Mouse (Mus musculus): Measurements from ENCODE around the gene Pax6. TPM values are rescaled to one million over a fixed set of nuclear protein-coding genes. Genes with fewer than 3 reads are reported as not detected.

Pax6 gene
- polyA plus RNA-seq, 1 experiment from 2014 or later, result 0.38 TPM

GRCm38 (mm10) chr2:105682011-105682501 is 13.4 kb downstream of the Pax6 start:
- H3K9me3 ChIP-seq (replicated peaks; ENCODE audit: low read length), result no peaks in the 10 kb centered on the region
- DNase-seq (ENCODE audit: low spot score), result no peak

GRCm38 (mm10) chr2:105682634-105683351 is 14.1 kb downstream of the Pax6 start:
- no peaks in the 10 kb centered on the region for H3K36me3 ChIP-seq (ENCODE audit: insufficient read depth, low read length)
- H3K4me3 ChIP-seq (replicated peaks; ENCODE audit: low read depth, low read length), result no peak overlapping the region
- DNase-seq (ENCODE audit: low spot score) (no peak), ATAC-seq (replicated peaks; ENCODE audit: low FRiP score, low read depth) (no peak)
- WGBS, result 2% methylated on average over 21 of the region's 21 CpGs
- peaks cover 94% of the 10 kb centered on the region for H3K27me3 ChIP-seq (ENCODE audit: insufficient read depth, low read length)
- no peak overlapping the region for H3K4me2 ChIP-seq (ENCODE audit: low read length)
- TF ChIP-seq CTCF (IDR thresholded peaks at IDR 0.05; ENCODE audit: low read depth), result no peak
- no peak overlapping the region for H3K27ac ChIP-seq
- no peak overlapping the region for H3K9ac ChIP-seq (ENCODE audit: low read depth, low read length)
- H3K4me1 ChIP-seq (replicated peaks; ENCODE audit: insufficient read depth, low read length), result no peaks in the 10 kb centered on the region
- no peaks in the 10 kb centered on the region for H3K9me3 ChIP-seq (replicated peaks; ENCODE audit: low read length)

More at GRCm38 (mm10) chr2:105682011-105682501, 13.4 kb downstream of the Pax6 start:
- no peak overlapping the region for H3K9ac ChIP-seq (ENCODE audit: low read depth, low read length)
- peaks cover 94% of the 10 kb centered on the region for H3K27me3 ChIP-seq (ENCODE audit: insufficient read depth, low read length)
- no peak overlapping the region for H3K4me3 ChIP-seq (replicated peaks; ENCODE audit: low read depth, low read length)
- no peaks in the 10 kb centered on the region for H3K4me1 ChIP-seq (replicated peaks; ENCODE audit: insufficient read depth, low read length)
- no peak overlapping the region for H3K4me2 ChIP-seq (ENCODE audit: low read length)
- WGBS, result 1% methylated on average over 23 of the region's 23 CpGs
- H3K36me3 ChIP-seq (ENCODE audit: insufficient read depth, low read length), result no peaks in the 10 kb centered on the region
- no peak for ATAC-seq (replicated peaks; ENCODE audit: low FRiP score, low read depth)
- no peak for TF ChIP-seq CTCF (IDR thresholded peaks at IDR 0.05; ENCODE audit: low read depth)
- H3K27ac ChIP-seq, result no peak overlapping the region

GRCm38 (mm10) chr2:105683771-105684410 is 15.2 kb downstream of the Pax6 start:
- no peak for TF ChIP-seq CTCF (IDR thresholded peaks at IDR 0.05; ENCODE audit: low read depth)
- Histone ChIP-seq H3K4me2 (ENCODE audit: low read length) (no peak overlapping the region), H3K36me3 (ENCODE audit: insufficient read depth, low read length) (no peaks in the 10 kb centered on the region), H3K27ac (no peak overlapping the region), H3K27me3 (ENCODE audit: insufficient read depth, low read length) (peaks cover 94% of the 10 kb centered on the region), H3K4me3 (replicated peaks; ENCODE audit: low read depth, low read length) (no peak overlapping the region), H3K9me3 (replicated peaks; ENCODE audit: low read length) (no peaks in the 10 kb centered on the region), H3K9ac (ENCODE audit: low read depth, low read length) (no peak overlapping the region), H3K4me1 (replicated peaks; ENCODE audit: insufficient read depth, low read length) (no peaks in the 10 kb centered on the region)
- DNase-seq (ENCODE audit: low spot score) (no peak), ATAC-seq (replicated peaks; ENCODE audit: low FRiP score, low read depth) (no peak)
- 2% methylated on average over 22 of the region's 22 CpGs for WGBS

- Histone ChIP-seq H3K9ac (ENCODE audit: low read depth, low read length) (no peak overlapping the region), H3K27me3 (ENCODE audit: insufficient read depth, low read length) (peaks cover 94% of the 10 kb centered on the region), H3K27ac (no peak overlapping the region), H3K9me3 (replicated peaks; ENCODE audit: low read length) (no peaks in the 10 kb centered on the region), H3K4me3 (replicated peaks; ENCODE audit: low read depth, low read length) (no peak overlapping the region), H3K4me1 (replicated peaks; ENCODE audit: insufficient read depth, low read length) (no peaks in the 10 kb centered on the region), H3K4me2 (ENCODE audit: low read length) (no peak overlapping the region), H3K36me3 (ENCODE audit: insufficient read depth, low read length) (no peaks in the 10 kb centered on the region)
- ATAC-seq (replicated peaks; ENCODE audit: low FRiP score, low read depth), result no peak
- TF ChIP-seq CTCF (IDR thresholded peaks at IDR 0.05; ENCODE audit: low read depth), result no peak
- DNase-seq (ENCODE audit: low spot score), result no peak
- WGBS, result 4% methylated on average over 11 of the region's 11 CpGs
These were observed 16.4 kb downstream of the Pax6 start for GRCm38 (mm10) chr2:105684991-105685650.

- Histone ChIP-seq H3K9ac (ENCODE audit: low read depth, low read length) (no peak overlapping the region), H3K4me3 (replicated peaks; ENCODE audit: low read depth, low read length) (no peak overlapping the region)
- no peak for ATAC-seq (replicated peaks; ENCODE audit: low FRiP score, low read depth)
These were observed 17.0 kb downstream of the Pax6 start for GRCm38 (mm10) chr2:105685651-105686050.

More at GRCm38 (mm10) chr2:105685651-105686050, 17.0 kb downstream of the Pax6 start:
- Histone ChIP-seq H3K4me2 (ENCODE audit: low read length) (no peak overlapping the region), H3K36me3 (ENCODE audit: insufficient read depth, low read length) (no peaks in the 10 kb centered on the region), H3K9me3 (replicated peaks; ENCODE audit: low read length) (no peaks in the 10 kb centered on the region), H3K27me3 (ENCODE audit: insufficient read depth, low read length) (peaks cover 93% of the 10 kb centered on the region), H3K4me1 (replicated peaks; ENCODE audit: insufficient read depth, low read length) (no peaks in the 10 kb centered on the region), H3K27ac (no peak overlapping the region)
- 8% methylated on average over 11 of the region's 11 CpGs for WGBS
- DNase-seq (ENCODE audit: low spot score), result no peak
- TF ChIP-seq CTCF (IDR thresholded peaks at IDR 0.05; ENCODE audit: low read depth), result no peak

Data from kidney, postnatal 0 days (tissue).